Mouse (Mus musculus): ENCODE data around the gene Ccdc60. TPM values are rescaled to one million over a fixed set of nuclear protein-coding genes. Genes with fewer than 3 reads are reported as not detected.
"Not testable (repeated sequence)": the region's sequence is repeated elsewhere in the genome, so short reads cannot be mapped to it uniquely, and the experiment has no call there.

The Ccdc60 gene
- polyA plus RNA-seq, 2 experiments, result 0.01 TPM; not detected in 1

- Histone ChIP-seq H3K4me1 (replicated peaks; ENCODE audit: control insufficient read depth in 2 of 2, insufficient read depth in 2 of 2, low read length in 1 of 2) (no peaks in the 10 kb centered on the region), H3K4me3 (ENCODE audit: insufficient read depth in 1 of 2, low read depth in 2 of 2, low read length in 2 of 2) (no peak overlapping the region), H3K27me3 (ENCODE audit: control insufficient read depth, insufficient read depth, low read length) (no peaks in the 10 kb centered on the region), H3K9ac (replicated peaks) (no peak overlapping the region), H3K36me3 (replicated peaks; ENCODE audit: control insufficient read depth, insufficient read depth, low read depth) (no peaks in the 10 kb centered on the region), H3K4me2 (ENCODE audit: low read depth) (no peak overlapping the region), H3K9me3 (ENCODE audit: control insufficient read depth, low read length) (no peaks in the 10 kb centered on the region), H3K27ac (no peak overlapping the region)
- ATAC-seq (ENCODE audit: insufficient read depth) (no peak), DNase-seq (ENCODE audit: low read depth in 3 of 3, low spot score in 3 of 3) (no peak)
- TF ChIP-seq EP300 (IDR thresholded peaks at IDR 0.05; ENCODE audit: low read depth) (no peak), CTCF (IDR thresholded peaks at IDR 0.05; ENCODE audit: low read depth) (no peak)
- WGBS (ENCODE audit: insufficient replicate concordance), result 8% methylated on average over 13 of the region's 13 CpGs
Observed at GRCm38 (mm10) chr5:116180594-116180993, 108.2 kb downstream of the Ccdc60 start.

GRCm38 (mm10) chr5:116171721-116172120, 117.1 kb downstream of the Ccdc60 start:
- DNase-seq (ENCODE audit: low read depth in 3 of 3, low spot score in 3 of 3) (no peak), ATAC-seq (ENCODE audit: insufficient read depth) (no peak)
- WGBS (ENCODE audit: insufficient replicate concordance), result 74% methylated on average over 6 of the region's 6 CpGs
- H3K9me3 ChIP-seq (ENCODE audit: control insufficient read depth, low read length), result no peaks in the 10 kb centered on the region
- H3K4me1 ChIP-seq (replicated peaks; ENCODE audit: control insufficient read depth in 2 of 2, insufficient read depth in 2 of 2, low read length in 1 of 2), result no peaks in the 10 kb centered on the region
- H3K4me3 ChIP-seq (ENCODE audit: insufficient read depth in 1 of 2, low read depth in 2 of 2, low read length in 2 of 2), result no peak overlapping the region
- no peaks in the 10 kb centered on the region for H3K27me3 ChIP-seq (ENCODE audit: control insufficient read depth, insufficient read depth, low read length)
- H3K4me2 ChIP-seq (ENCODE audit: low read depth), result no peak overlapping the region
- no peaks in the 10 kb centered on the region for H3K36me3 ChIP-seq (replicated peaks; ENCODE audit: control insufficient read depth, insufficient read depth, low read depth)
- TF ChIP-seq EP300 (IDR thresholded peaks at IDR 0.05; ENCODE audit: low read depth), result no peak
- no peak for TF ChIP-seq CTCF (IDR thresholded peaks at IDR 0.05; ENCODE audit: low read depth)
- H3K27ac ChIP-seq, result no peak overlapping the region
- no peak overlapping the region for H3K9ac ChIP-seq (replicated peaks)

- no peak for DNase-seq (ENCODE audit: low read depth in 3 of 3, low spot score in 3 of 3)
- H3K9ac ChIP-seq (replicated peaks), result no peak overlapping the region
- no peak for TF ChIP-seq EP300 (IDR thresholded peaks at IDR 0.05; ENCODE audit: low read depth)
- no peak for TF ChIP-seq CTCF (IDR thresholded peaks at IDR 0.05; ENCODE audit: low read depth)
- 64% methylated on average over 13 of the region's 13 CpGs for WGBS (ENCODE audit: insufficient replicate concordance)
- no peak overlapping the region for H3K4me2 ChIP-seq (ENCODE audit: low read depth)
- H3K4me1 ChIP-seq (replicated peaks; ENCODE audit: control insufficient read depth in 2 of 2, insufficient read depth in 2 of 2, low read length in 1 of 2), result no peaks in the 10 kb centered on the region
- no peaks in the 10 kb centered on the region for H3K36me3 ChIP-seq (replicated peaks; ENCODE audit: control insufficient read depth, insufficient read depth, low read depth)
- no peak overlapping the region for H3K27ac ChIP-seq
- ATAC-seq (ENCODE audit: insufficient read depth), result no peak
- H3K4me3 ChIP-seq (ENCODE audit: insufficient read depth in 1 of 2, low read depth in 2 of 2, low read length in 2 of 2), result no peak overlapping the region
- H3K9me3 ChIP-seq (ENCODE audit: control insufficient read depth, low read length), result no peaks in the 10 kb centered on the region
- H3K27me3 ChIP-seq (ENCODE audit: control insufficient read depth, insufficient read depth, low read length), result no peaks in the 10 kb centered on the region
Observed at GRCm38 (mm10) chr5:116166965-116167364, 121.8 kb downstream of the Ccdc60 start.

- Histone ChIP-seq H3K4me2 (ENCODE audit: low read depth) (no peak overlapping the region), H3K9ac (replicated peaks) (no peak overlapping the region), H3K27me3 (ENCODE audit: control insufficient read depth, insufficient read depth, low read length) (no peaks in the 10 kb centered on the region), H3K4me1 (replicated peaks; ENCODE audit: control insufficient read depth in 2 of 2, insufficient read depth in 2 of 2, low read length in 1 of 2) (no peaks in the 10 kb centered on the region), H3K27ac (no peak overlapping the region), H3K36me3 (replicated peaks; ENCODE audit: control insufficient read depth, insufficient read depth, low read depth) (no peaks in the 10 kb centered on the region), H3K9me3 (ENCODE audit: control insufficient read depth, low read length) (no peaks in the 10 kb centered on the region), H3K4me3 (ENCODE audit: insufficient read depth in 1 of 2, low read depth in 2 of 2, low read length in 2 of 2) (no peak overlapping the region)
- no peak for ATAC-seq (ENCODE audit: insufficient read depth)
- TF ChIP-seq EP300 (IDR thresholded peaks at IDR 0.05; ENCODE audit: low read depth) (no peak), CTCF (IDR thresholded peaks at IDR 0.05; ENCODE audit: low read depth) (no peak)
- 54% methylated on average over 11 of the region's 11 CpGs for WGBS (ENCODE audit: insufficient replicate concordance)
- DNase-seq (ENCODE audit: low read depth in 3 of 3, low spot score in 3 of 3), result no peak
Observed at GRCm38 (mm10) chr5:116165203-116165888, 123.4 kb downstream of the Ccdc60 start.

GRCm38 (mm10) chr5:116154811-116155210, 134.0 kb downstream of the Ccdc60 start:
- ATAC-seq (ENCODE audit: insufficient read depth), result no peak
- 34% methylated on average over 2 of the region's 2 CpGs for WGBS (ENCODE audit: insufficient replicate concordance)
- no peaks in the 10 kb centered on the region for H3K4me1 ChIP-seq (replicated peaks; ENCODE audit: control insufficient read depth in 2 of 2, insufficient read depth in 2 of 2, low read length in 1 of 2)
- no peak overlapping the region for H3K4me3 ChIP-seq (ENCODE audit: insufficient read depth in 1 of 2, low read depth in 2 of 2, low read length in 2 of 2)
- no peak overlapping the region for H3K27ac ChIP-seq
- H3K4me2 ChIP-seq (ENCODE audit: low read depth), result no peak overlapping the region
- no peak overlapping the region for H3K9ac ChIP-seq (replicated peaks)
- DNase-seq (ENCODE audit: low read depth in 3 of 3, low spot score in 3 of 3), result no peak
- H3K9me3 ChIP-seq (ENCODE audit: control insufficient read depth, low read length), result no peaks in the 10 kb centered on the region
- H3K36me3 ChIP-seq (replicated peaks; ENCODE audit: control insufficient read depth, insufficient read depth, low read depth), result no peaks in the 10 kb centered on the region
- no peaks in the 10 kb centered on the region for H3K27me3 ChIP-seq (ENCODE audit: control insufficient read depth, insufficient read depth, low read length)
- TF ChIP-seq EP300 (IDR thresholded peaks at IDR 0.05; ENCODE audit: low read depth) (no peak), CTCF (IDR thresholded peaks at IDR 0.05; ENCODE audit: low read depth) (no peak)

- not testable (repeated sequence) for H3K4me1 ChIP-seq (replicated peaks; ENCODE audit: control insufficient read depth in 2 of 2, insufficient read depth in 2 of 2, low read length in 1 of 2); H3K4me3 ChIP-seq (ENCODE audit: insufficient read depth in 1 of 2, low read depth in 2 of 2, low read length in 2 of 2); DNase-seq (ENCODE audit: low read depth in 3 of 3, low spot score in 3 of 3); H3K27ac ChIP-seq; H3K36me3 ChIP-seq (replicated peaks; ENCODE audit: control insufficient read depth, insufficient read depth, low read depth); H3K9me3 ChIP-seq (ENCODE audit: control insufficient read depth, low read length); ATAC-seq (ENCODE audit: insufficient read depth); H3K27me3 ChIP-seq (ENCODE audit: control insufficient read depth, insufficient read depth, low read length); H3K9ac ChIP-seq (replicated peaks); H3K4me2 ChIP-seq (ENCODE audit: low read depth)
Observed at GRCm38 (mm10) chr5:116146446-116146845, 142.3 kb downstream of the Ccdc60 start.
